Mouse (Mus musculus) ES-Bruce4 (cell line): ENCODE data around the gene Siae.

Experiments used
- EP300 ChIP-seq: IDR thresholded peaks from 2 replicates; pipeline ENCODE4 v1.6.1; 2011; ENCODE audit warnings: low read depth, low read length; ENCODE audit not compliant: insufficient read depth
- POLR2A ChIP-seq: IDR thresholded peaks from one replicate; pipeline ENCODE4 v1.8.1; 2011; ENCODE audit warnings: low read length; ENCODE audit not compliant: insufficient read depth

GRCm38 (mm10) chr9:37656931-37657481 lies 101.5 kb downstream of the Siae start, which contains the start of gene Tbrg1:
- TF ChIP-seq POLR2A (peak; percentile 42), EP300 (peak; percentile 96)
